Mouse (Mus musculus) lung, postnatal 4 days (tissue): ENCODE data around the gene Dlg2.

ENCODE experiments used
- DNase-seq, 2 experiments: peaks; one replicate each; pipeline ENCODE4 v3.0.0; 2021

The Dlg2 gene

DNA sequence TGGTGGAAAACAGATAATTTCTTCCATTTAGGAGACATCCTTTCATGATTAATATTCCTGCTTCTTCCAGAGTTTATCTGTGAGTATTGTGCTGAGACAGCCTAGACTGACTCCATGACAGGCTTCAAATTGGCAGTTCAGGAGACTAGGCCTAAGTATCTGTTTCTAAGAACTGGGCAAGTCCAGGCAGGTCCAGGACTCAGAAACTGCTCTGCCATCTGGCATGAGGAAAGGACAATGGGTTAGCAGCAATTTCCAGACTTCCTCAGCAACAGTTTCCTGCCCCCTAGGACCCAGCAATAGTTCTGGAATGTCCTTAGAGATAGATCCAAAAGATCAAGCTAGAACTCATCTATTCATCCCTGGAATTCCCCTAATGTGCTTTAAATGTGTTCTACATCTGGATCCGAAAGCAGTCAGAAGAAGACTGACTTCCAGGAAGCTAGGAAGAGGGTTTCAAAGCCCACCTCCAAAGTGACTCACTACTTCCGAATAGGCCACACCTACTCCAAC lies 64.4 kb downstream of the Dlg2 start:
- DNase-seq: no peak

DNA sequence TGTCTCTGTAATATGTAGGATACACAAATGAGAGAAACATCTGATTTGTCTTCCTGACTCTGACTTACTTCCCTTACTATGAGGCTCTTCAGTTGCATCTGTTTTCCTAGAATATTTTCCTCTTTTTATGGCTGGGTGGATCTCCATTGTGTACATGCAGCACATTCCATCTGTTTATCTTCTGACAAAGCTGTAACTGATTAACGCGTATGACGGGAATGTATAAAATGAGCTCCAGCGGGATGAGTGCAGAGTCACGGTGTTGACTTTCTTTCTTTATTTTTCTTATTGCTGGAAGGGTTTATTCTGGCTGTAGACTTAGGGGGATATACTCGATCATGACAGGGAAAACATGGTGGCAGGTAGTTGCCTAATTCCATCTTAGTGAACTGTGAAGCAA lies 76.9 kb downstream of the Dlg2 start:
- no peak for DNase-seq

DNA sequence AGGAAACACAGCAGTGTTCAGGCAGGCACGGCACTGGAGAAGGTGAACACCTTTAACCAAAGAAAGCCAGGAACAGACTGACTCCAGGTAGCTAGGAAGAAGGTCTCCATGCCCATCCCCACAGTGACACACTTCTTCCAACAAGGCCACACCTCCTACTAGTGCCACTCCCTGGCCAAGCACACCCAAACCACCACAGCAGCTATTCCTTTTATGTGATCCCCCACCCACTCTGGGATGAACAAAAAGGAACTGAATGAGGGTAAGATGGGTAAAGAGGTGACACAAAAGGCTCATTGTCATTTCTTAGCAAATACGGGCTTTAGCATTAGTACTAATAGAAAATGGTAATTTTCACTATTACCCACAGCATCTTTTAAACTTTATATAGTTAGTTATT lies 77.9 kb downstream of the Dlg2 start:
- no peak for DNase-seq

DNA sequence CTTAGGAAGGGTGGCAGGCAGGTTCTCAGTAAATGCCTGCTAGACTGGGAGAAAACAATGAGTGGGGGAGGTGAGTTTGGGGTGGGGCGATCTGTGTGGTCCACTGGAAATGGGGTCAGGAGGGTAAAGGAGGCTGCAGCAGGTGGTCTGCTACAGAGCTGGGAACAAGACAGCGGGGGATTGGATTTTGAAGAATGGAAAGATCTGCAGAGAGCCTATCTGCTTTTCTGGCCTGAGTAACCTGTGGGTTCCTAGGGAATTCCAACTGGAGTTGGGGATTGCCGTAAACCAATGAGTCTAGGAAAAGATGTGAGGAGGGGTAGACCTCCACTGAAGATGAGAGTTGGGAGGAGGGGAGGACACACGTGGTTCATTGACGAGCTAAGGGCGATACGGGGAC lies 92.7 kb downstream of the Dlg2 start:
- DNase-seq: no peak

DNA sequence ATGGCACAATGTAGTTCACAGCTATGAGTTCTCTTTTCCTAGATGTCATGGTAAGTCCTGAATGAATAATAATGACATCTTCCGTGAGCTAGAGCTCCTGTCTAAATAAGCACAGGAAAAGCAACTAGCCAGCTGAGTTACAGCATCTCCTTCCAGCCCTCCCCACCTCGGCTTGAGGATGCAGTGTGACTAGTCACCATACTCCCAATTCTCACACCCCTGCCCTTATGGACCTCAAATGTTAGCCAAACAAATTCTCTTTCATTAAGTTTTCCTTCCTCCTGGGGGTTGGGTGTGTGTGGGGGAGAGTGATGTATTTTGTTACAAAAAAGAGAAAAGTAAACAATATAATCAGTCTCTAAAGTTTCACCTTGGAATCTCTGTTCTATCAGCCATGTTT lies 111.3 kb downstream of the Dlg2 start:
- no peak for DNase-seq

DNA sequence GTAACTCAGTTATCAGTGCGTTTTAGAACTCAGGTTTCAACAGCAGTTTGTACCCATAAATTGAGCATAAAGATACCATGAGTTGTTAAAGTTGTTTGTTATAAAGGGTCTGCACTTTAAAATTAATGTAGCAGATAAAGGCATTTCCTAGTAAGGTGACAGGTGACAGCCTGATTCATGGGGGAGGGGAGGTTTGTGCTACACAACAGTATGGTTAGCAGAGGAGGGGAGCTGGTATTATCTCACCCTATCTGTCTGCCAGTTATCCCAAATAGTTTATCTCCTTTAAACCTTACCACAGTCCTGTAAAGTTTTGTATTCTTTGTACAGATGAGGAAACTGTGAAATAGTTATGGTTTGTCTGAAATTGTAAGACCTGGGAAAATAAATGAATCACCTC lies 111.8 kb downstream of the Dlg2 start:
- no peak for DNase-seq

DNA sequence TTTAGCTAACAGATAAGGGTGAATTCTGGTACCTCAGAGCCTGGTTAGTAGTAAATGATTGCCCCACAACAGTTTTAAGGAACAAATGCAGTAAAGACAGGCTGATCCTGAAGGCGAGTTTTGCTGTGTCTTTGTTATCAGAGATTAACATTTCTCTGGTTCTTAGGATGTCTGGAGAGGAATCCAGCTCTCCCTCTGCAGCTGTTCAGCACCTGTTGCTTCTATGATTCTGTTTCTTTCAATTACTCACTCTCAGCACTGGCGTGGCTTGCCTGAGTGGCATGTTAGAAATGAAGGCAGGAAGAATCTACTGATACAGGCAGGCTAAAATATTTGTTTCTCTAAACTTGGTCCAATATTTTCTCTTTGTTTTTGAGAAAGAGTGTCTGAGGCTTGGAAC lies 133.3 kb downstream of the Dlg2 start:
- no peak for DNase-seq

DNA sequence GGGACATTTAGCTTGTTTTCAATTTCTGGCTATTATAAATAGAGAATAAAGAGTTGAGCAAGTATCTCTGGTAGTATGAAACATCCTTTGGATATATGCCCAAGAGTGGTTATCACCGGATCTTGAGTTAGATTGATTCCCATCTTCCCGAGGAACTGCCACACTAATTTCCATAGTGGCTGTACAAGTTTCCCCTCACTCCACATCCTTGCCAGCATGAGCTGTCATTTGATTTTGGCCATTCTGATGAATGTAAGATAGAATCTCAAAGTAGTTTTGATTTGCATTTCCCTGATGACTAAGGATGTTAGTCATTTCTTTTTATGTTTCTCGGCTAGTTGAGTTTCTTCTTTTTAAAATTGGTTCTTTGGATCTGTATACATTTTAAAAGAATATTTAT lies 154.1 kb downstream of the Dlg2 start:
- no peak for DNase-seq

DNA sequence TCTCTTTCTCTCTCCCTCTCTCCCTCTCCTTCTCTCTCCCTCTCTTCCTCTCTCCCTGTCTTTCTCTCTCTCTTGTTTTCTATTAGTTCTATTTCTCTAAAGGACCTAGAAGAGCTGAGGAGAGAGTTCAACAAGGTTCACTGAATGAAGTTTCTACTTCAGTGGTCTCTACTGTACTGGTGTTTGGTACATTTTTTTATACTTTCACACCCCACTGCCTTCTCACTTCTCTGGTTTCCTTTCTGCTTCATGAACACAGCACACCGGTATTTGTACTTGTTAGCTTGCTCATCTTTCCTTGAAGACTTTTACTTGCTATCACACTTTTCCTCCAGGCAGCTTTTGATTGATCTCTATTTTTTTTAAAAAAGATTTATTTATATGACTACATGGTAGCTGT lies 173.0 kb downstream of the Dlg2 start:
- DNase-seq: no peak

DNA sequence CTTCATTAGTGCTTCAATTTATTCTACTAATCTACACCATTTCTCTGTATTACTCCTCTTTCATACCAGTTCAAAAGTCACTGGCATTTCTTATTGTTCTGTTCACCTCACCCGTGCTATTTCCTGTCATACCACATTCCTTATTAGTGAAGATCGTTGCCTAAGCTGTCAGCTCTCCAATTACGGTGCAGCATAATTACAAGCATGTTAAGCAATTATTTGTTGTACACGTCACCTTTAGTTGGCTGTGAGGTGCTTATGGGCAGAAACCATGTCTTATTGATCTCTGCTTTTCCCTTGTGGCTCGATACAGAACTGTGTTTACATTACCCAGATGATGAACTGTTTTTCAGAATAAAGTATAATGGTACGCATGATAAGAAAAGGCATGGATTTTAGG lies 174.7 kb downstream of the Dlg2 start:
- DNase-seq: no peak

DNA sequence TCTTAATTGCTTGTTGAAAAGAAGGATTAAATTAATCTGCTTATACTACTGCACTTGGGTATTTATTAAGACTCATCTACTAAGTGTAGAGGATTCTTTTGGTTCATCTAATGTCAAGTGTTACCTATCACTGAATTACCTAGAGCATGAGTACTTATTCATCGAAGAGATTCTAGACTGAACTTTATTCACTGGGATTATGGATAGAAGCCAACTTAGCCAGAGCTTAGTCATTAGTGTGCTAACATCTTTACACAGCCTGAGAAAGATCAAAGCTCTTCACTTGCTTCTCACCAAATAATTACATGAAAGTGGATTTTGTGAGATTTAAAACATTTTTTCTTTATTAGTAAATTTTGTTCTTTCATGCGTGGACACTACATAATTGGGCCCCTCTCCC lies 175.1 kb downstream of the Dlg2 start:
- DNase-seq: no peak

DNA sequence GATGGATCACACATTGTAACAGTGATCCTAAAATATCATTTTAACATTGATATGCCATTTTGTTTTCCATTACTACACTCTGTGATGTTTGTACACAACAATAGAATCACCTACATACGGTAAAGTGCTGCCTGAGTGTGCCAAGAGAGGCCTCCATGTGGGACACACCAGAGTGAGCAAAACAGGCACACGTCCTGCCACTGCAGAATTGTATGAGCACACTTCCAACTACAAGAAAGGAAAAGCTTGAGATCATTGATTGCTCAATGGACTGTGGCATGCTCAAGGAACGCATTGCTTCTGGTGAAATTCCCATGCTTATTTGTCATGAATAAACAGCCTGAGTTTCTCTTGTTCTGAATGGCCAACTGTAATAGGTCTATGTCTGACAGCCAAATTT lies 182.1 kb downstream of the Dlg2 start:
- no peak for DNase-seq

DNA sequence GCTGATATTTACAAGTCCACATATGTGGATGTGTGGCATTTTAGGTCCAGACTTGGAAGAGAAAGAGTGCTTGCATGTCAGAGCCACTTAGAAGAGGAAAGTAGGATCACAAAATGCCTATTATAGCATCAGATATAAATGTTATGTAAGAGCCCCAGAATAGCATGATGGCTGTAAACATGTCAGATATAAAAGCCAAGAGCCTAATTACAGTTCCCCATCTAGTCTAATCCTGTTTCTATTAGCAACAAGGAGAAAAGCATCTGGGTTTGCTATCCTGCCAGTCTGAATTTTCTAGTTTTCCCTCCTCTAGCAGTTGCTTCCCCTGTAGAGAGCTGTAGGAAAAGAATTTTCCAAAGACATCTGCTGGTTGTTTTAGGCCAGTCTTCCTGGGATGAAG lies 217.6 kb downstream of the Dlg2 start:
- DNase-seq: no peak

DNA sequence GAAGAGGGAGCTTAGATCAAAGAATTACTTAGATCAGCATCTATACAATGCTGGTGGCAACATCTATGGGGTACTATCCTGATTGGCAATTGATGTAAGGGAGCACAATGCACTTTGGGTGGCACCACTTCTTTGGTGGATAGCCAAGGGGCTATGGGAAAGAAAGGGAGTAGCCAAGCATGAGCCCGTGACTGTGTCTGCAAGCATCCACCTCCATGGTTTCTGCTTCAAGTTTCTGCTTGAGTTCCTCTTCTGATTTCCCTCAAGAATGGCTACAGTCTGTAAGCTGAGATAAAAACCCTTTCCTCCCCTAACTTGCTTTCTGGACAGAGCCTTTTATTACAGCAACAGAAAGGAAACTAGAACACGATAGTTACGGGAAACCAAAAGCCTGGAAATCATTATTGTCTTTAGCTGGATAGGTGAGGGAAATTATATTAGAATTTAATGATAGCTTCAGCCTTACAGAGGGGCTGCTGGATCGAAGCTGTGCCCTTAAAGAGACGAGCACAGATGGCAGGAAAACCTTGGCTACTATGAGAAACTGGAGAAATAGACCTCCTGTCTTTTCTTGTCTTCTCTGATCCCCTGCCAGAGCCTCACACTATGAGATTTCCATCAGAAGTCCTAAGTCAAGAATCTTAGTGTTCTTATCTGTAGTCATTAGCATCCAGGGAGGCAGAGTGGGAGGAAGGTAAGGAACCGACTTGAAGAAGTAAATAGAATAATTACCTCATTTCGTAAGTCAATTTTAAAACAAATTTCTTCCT lies 219.9 kb downstream of the Dlg2 start:
- DNase-seq: no peak

DNA sequence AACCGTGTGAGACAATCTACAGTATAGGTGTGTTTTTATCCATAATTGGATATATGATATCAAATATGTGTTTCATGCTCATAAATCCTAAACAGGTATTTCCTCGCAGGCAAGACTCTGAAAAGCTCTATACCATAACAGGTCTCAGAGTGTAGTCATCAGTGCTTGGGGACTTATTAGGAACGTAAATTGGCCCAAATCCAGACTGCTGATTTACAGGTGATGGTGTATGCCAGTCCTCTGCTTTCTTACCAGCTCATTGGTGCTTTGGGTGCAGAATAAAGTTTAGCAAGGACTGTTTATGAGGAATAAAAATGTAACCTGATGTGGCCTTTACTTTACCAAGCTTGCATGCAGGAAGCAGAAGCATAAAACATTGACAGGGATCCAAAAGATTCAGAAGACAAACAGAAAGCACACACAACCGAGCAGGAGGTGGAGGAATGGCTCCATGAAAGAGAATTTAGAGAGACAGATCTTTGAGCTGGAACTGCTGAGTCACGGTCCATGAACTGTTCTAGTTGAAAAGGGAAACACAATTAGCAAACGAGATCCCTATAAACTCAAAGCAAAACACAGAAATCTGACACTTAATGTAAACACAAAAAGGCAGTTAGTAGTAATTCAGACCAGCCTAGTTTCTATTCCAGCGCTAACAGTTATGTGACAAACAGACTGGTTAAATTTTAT lies 226.8 kb downstream of the Dlg2 start:
- no peak for DNase-seq

DNA sequence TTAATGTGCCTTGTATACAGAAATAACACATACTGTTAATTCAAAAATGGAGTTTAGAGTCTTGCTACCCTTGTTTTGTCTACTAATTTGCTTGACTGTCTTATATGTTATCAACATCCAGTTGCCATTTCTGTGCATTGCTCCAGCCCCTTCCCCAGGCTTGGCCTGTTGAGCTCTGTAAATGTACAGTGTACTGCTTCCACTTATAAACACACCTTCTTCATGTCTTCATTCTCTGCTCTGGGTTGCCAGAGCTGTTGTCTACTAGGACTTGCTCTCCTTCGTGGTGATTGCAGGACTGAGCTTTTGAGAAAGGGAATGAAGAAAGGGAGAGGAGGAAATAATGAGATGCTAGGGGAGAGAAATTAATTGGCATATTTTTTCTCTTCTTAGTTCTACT lies 227.5 kb downstream of the Dlg2 start:
- no peak for DNase-seq

DNA sequence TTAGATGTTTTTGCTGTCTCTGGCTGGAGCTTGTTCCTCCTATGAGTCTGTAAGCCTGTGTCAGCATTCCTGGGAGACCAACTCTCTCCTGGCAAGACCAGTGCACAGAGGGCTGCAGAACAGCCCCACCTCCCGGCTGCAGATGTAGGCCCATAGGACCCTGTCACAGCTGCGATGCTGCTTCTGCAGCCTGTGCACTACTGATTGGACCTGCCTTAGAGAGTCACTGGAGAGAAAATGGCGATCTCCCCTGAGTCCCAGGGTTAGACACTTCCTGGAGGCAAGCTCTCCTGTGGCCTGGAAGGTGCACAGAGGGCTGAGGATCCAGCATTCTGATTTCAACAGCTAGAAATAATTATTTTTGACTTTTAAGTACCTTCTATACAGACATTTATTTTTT lies 257.6 kb downstream of the Dlg2 start:
- no peak for DNase-seq

DNA sequence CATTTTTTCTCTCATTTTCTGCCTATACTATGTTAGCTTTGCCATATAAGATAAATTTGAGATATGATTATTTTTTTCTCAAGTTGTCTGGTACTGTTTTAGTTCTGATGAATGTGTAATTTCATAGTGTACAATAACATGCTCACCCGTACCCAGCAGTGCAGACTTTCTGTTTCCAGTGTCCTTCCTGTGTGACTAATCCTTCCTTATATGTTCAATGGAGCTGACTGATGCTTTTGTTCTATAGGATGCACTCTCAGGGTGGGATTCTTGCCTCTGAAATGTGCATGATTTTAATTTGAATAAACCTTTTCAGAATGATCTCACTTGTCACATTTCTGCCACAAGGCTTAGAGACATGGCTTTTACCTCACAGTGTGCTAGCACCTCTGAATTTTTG lies 259.9 kb downstream of the Dlg2 start:
- DNase-seq: no peak

DNA sequence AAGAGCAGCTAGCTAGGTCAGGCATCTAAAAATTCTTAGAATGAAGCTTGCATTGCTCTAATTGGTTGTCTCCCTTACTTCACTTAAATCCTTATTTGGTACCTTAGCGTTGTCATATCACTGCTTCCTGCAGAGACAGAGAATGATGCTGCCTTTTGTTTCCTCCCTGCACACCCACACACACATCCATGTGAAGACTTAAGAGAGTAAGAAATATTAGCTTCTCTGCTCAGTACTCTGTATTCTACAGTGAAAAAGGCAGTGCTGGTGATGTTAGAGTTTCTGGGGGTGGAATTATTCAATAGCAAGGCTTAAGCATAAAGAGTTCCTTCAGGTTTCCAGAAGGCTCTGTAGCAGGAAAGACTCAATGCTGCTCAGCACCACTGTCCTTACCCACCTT lies 272.2 kb downstream of the Dlg2 start:
- DNase-seq: no peak

DNA sequence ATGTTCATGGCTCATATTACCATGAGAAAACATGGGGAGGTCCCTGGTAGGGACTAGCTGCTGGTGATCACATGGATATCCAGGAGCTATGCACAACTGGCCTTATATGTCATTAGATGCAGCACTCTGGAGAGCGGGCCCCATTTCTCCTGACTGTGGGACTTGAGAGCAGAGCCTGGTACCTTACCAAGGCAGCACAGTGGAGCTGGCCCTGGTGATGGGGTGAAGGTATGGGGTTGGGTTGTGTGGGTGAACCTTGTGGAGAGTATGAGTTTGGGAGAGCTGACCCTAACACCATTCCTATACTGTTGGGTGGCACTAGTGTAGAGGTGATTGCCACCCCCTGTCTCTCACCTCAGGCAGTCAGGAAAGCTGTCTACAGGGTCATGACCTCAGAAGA lies 311.5 kb downstream of the Dlg2 start:
- no peak for DNase-seq

DNA sequence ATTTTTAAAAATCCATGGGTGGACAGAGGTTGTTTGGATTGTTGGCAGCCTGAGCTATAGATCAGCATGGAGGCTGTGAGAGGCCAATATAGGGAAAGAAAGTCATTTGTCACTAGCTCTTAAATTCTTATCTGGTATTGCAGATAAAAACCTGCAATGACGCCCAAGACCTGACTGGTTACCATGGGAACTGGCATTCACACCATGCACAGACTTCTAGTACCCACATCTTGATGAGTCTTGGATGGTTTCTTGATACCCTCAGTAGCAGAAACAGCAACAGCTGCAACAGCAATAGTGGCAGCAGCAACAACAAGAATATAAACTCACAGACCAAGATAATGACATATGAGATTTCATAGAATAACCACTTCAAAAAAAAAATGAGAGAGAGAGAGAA lies 315.1 kb downstream of the Dlg2 start:
- no peak for DNase-seq

DNA sequence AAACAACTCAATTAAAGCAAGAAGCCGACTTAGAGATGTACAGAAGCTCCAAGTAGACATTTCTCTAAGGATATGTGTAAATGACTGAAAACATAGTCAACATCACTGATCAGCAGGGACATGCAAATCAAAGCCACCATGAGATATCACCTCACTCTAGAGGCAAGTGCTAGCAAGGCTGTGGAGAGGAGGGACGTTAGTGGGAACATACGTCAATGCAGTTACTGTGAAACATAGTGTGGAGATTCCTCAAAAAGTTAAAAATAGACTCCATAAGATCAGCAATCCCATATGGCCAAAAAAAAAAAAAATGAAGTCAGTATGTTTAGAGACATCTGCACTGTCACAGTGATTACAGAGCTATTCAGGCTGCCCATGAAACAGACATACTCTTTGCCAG lies 349.2 kb downstream of the Dlg2 start:
- DNase-seq: no peak

DNA sequence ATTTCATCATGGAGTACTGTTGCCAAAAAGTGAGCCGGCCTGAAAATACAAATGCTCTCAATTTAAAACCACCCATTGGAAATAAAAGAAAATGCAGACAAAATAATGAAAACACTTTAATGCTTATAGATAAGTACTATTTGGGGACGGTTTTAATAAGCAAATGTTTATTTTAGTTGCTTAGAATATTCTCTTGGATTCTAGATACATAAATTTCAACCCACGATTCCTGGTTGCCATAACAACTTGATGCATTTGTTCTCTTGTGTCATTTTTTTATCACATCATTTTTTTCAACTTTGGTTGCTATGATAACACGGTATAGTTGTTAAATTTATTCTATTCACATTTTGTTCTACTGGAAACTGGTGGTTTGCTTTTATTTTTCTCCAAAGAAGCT lies 364.8 kb downstream of the Dlg2 start:
- no peak for DNase-seq

DNA sequence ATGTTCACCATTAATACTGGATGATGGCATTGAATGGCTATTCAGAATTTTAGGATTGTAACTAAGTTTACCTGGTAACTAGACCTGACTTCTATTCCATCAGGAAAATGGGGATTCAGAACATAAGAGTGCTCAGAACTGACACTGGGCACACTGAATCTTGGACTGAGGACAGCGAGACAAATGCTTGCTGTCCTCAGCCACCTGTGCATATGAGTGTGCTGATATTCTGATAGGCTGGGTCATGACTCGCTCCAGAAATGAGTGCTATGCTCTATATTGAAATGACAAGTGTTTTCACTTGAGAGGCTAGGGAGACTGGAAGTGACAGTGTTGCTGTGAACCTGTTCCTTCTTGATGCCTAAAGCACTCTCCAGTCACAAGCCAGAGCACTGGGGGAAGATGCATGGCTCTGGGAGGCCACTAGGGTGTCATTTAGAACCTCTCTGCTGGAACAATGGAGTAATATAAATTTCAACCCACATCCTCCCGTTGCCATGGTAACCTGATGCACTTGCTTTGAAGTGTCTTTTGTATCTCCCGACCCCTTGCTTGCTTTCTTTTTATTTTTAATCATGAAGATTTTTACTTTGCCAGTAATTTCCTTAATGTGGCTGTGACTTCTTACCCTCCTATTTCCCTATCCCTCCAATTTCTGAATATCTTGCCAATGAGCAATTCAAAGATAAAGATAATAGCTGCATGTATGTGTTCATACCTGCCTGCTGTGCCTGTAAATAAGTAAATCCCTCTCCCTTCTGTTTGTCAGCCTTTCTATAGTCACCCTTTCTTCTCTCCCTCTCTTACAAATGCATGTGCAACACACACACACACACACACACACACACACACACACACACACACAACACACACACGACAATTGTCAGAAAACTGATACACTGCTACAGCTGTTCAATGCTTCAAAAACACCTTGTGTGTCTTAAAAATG lies 367.1 kb downstream of the Dlg2 start:
- no peak for DNase-seq
